Mouse (Mus musculus) T-helper 17 cell (primary cell): ENCODE data around the gene Mum1l1.
"Not testable (repeated sequence)": the region's sequence is repeated elsewhere in the genome, so short reads cannot be mapped to it uniquely, and the experiment has no call there.

ENCODE experiments used
- in situ Hi-C, 2 experiments: fragments of 300-600 bp; cut with MboI, MseI; formaldehyde crosslinking; loops; 1 replicate in 1 of 2; 2 replicates in 1 of 2; pipeline ENCODE4 v1.15.1; 2025; ENCODE audit warnings: high pct_unique_total_duplicates in 2 of 2

The Mum1l1 gene

GRCm38 (mm10) chrX:139209829-139210225 lies at the start of gene Mum1l1:
TSS of gene Mum1l1 (plus strand) at chrX:139210042.
- in situ Hi-C loops = no loop called here

DNA sequence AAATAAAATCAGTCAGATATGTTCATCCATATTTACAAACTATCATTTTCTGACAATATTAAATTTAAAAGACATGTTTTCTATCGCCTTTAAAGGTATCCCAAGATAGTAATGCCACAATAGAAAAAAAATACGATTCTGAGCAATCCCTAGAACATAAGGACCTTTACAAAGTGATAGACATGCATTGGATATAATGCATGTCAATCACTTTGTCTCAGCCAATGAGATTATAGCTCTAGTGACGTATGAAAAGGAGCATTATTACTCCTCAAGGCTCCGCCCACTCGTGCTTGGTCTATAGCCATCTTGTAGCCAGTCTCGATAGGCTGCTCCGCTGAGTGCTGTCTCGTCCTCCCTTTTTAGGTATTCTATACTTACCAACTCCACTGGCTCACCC lies 30.9 kb upstream of the Mum1l1 start, which contains the start of gene 4933428M09Rik:
Gene 4933428M09Rik (plus strand): TSS at position 301 of the 400 bp plus-strand sequence.
- in situ Hi-C loops = no loop called here

GRCm38 (mm10) chrX:139191506-139191905 lies 18.3 kb upstream of the Mum1l1 start:
- in situ Hi-C loops = not testable (repeated sequence)

GRCm38 (mm10) chrX:139194572-139195279 lies 15.1 kb upstream of the Mum1l1 start:
- in situ Hi-C loops = no loop called here

DNA sequence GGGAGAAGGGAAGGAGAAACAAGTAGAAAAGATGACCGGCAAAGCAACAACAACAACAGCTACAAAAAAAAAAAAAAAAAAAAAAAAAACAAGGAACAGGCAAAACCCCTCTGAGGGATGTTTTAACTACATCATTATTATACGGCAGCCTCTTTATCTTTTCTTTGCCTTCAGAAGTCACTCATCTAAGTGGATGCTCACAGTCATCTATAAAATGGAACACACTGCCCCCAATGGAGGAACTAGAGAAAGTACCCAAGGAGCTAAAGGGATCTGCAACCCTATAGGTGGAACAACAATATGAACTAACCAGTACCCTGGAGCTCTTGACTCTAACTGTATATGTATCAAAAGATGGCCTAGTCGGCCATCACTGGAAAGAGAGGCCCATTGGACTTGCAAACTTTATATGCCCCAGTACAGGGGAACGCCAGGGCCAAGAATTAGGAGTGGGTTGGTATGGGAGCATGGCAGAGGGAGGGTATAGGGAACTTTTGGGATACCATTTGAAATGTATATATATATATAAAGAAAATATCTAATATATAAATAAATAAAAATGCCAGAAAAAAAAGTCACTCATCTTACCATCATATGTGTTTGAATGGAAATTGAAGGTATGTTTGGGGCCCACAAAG lies 532 bp upstream of the Mum1l1 start:
- in situ Hi-C loops = not testable (repeated sequence)

DNA sequence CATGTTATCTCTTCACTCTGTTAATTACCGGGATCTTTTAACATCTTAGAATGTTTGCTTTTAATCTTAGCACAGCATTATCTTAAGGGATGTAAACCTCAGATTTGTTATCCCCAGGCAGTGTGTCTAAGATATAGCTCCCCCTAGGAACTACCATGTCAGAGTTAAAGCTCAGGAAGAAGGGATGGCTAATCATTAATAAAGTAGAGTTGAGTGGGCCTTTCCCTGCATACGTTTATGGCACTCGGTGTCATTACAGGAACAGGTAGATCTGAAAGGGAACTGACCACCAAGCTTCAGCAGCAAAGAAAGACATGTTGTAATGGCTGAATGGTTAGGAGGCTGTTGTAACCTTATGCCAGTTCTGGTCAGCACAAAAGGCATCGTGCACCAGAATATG lies 4.9 kb downstream of the Mum1l1 start:
- in situ Hi-C loops = no loop called here

- in situ Hi-C loops = no loop called here
Measured at GRCm38 (mm10) chrX:139216409-139216808, 6.6 kb downstream of the Mum1l1 start.

- in situ Hi-C loops = no loop called here
Measured at GRCm38 (mm10) chrX:139216991-139217593, 7.2 kb downstream of the Mum1l1 start.

DNA sequence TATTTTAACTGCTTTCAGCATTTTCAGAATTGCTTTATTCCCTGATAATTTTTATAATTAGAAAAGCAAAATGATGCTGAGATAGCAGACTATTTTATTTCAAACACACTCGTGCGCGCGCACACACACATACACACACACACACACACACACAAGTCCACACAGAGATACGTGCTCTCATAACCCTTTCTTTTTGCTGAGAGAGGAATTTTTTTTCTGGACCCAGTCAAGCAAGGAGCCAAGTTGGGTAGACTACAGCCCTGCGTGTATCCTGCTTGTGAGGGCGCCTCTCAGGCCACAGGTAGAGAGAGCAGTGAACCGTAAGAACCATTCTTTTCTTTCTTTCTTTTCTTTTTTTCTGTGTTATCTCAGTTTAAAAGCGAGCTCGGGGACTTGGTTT lies 7.9 kb downstream of the Mum1l1 start:
- in situ Hi-C loops = no loop called here

DNA sequence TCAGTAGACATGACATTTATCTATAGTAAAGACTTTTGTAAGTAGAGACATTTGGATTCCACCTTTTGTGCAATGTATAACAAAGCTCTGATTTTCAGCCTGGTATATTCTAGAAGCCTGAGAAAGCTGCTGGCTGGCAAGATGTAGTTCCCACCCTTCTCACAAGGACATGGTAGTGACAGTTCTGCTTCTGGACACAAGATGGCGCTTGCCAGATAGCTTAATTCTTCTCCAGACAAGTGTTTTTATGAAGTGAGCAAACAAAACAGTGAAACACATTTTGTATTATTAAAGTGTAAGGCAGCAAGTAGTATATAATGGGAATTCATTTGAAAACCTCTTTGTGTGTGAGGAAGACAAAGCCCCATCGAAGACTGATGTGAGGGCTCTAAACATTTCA lies 9.2 kb downstream of the Mum1l1 start:
- in situ Hi-C loops = no loop called here

DNA sequence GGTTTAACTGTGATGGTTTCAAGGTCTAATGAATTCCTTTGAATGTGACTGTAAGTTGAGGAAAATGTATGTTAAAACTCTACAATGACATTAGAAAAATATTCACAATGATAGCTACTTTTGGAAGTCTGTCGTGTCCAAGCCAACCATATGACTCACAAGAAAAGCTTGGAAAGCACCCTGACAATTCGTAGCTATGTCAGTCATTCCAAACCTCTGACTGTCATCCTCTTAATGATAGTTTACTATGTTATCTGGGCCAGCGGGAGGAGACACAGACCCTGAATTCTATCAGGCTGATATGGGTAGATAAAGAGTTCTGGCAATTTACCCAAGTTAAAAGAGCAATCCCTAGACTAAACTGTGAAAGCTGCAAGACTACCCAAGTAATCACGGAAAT lies 11.0 kb downstream of the Mum1l1 start:
- in situ Hi-C loops = no loop called here

GRCm38 (mm10) chrX:139221893-139222292 lies 12.1 kb downstream of the Mum1l1 start:
- in situ Hi-C loops = no loop called here

DNA sequence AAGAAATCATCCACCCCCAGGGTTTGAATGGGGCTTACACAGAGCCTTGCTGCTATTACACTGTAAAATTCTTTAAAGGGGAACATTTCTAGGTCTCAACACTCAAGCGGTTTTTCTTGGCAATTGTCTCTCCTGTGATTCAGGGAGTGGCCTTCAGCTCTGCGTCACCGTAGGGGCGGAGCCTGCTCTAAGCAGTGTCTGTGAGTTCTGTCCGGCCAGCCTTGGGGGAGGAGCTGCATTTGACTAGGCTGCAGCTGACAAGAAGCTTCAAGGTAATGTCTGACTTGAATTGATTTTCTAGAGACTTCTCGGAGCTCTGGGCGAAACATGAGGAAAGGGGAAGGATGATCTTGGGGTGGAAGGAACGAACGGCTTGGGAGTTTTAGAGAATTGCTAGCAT lies 21.3 kb downstream of the Mum1l1 start:
- in situ Hi-C loops = no loop called here

DNA sequence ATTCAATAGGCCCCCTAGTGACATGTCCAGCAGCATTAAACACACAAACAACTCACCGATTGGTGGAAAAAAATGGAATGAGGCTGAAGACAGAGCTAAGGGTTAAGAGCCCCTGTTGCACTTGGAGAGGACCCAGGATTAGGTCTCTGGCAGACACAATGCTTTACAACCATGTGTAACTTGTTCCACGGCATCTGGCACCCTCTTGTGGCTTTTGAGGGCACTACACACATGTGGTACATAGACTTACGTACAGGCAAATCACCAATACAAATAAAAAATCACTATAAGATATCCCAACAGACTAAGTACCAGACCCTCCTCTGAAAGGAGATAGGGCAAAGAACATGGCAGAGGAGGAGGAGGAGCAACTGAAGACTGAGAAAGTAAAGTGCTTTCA lies 37.5 kb downstream of the Mum1l1 start:
- in situ Hi-C loops = no loop called here

DNA sequence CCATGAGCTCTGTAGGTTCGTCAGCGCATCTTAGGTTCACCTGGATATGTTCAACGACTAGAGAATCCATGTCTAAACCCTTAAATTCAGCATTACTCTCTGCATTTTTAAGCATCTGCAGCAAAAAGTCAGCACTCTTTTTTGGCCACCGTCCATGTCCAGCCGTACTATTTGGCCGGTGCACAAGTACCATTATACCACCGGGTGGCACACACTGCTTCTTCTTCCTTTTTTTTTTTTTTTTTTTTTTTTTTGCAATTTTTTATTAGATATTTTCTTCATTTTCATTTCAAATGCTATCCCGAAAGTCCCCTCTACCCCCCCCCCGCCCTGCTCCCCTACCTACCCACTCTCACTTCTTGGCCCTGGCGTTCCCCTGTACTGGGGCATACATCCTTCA lies 47.2 kb downstream of the Mum1l1 start:
- in situ Hi-C loops = no loop called here

- in situ Hi-C loops = no loop called here
Measured at GRCm38 (mm10) chrX:139281966-139282365, 72.1 kb downstream of the Mum1l1 start.
